Mouse (Mus musculus) leukemia stem cell, adult 10-12 weeks (primary cell): ENCODE data around the gene Vstm4. TPM values are rescaled to one million over a fixed set of nuclear protein-coding genes. Genes with fewer than 3 reads are reported as not detected.

Source experiments
- polyA plus RNA-seq: library from polyadenylated mRNA; stranded (reverse); fragments of >175 nt; gene quantifications from 2 replicates; pipeline ENCODE4 v1.2.3, GENCODE M21; 2012; ENCODE audit warnings: low replicate concordance

Vstm4 gene
- polyA plus RNA-seq = 0.38 and 0.50 TPM in 2 replicates

GRCm38 (mm10) chr14:32856681-32857328 lies at the start of gene Vstm4:
TSS of gene Vstm4 (plus strand) at chr14:32856756.

GRCm38 (mm10) chr14:32833847-32834246 lies 22.7 kb upstream of the Vstm4 start, which contains the start of gene Fam170b:
TSS of gene Fam170b (plus strand) at chr14:32833962.

Other genes with a start within 250 kb of the Vstm4 start
- 0.15 and 0.41 TPM in 2 replicates for gene 3425401B19Rik, start 171.5 kb upstream of the Vstm4 start, polyA plus RNA-seq
- 0.11 and 0.90 TPM in 2 replicates for gene Tmem273, start 70.8 kb upstream of the Vstm4 start, polyA plus RNA-seq
- not detected in 2 replicates for gene Fam170b, start 22.8 kb upstream of the Vstm4 start, polyA plus RNA-seq
- gene Lrrc18, start 134.6 kb downstream of the Vstm4 start, polyA plus RNA-seq = not detected in 2 replicates